Mouse (Mus musculus): ENCODE measurements around the gene Kmt5b. TPM values are rescaled to one million over a fixed set of nuclear protein-coding genes. Genes with fewer than 3 reads are reported as not detected.

Kmt5b gene
- polyA plus RNA-seq, 1 experiment = 3.5 TPM

GRCm38 (mm10) chr19:3767781-3768696 lies 818 bp downstream of the Kmt5b start:
- H3K9me3 ChIP-seq = no peaks in the 10 kb centered on the region
- peaks cover 40% of the 10 kb centered on the region for H3K4me1 ChIP-seq
- peaks cover 22% of the 10 kb centered on the region for H3K27me3 ChIP-seq (replicated peaks)
- H3K4me3 ChIP-seq (replicated peaks) = peak overlapping the region; percentile 96
- TF ChIP-seq FLI1 (IDR thresholded peaks at IDR 0.05; ENCODE audit: low read length) (no peak), GATA1 (IDR thresholded peaks at IDR 0.05; ENCODE audit: borderline replicate concordance, low read length) (no peak)
- peaks cover 6% of the 10 kb centered on the region for H3K36me3 ChIP-seq (replicated peaks; ENCODE audit: low read length)

GRCm38 (mm10) chr19:3768697-3769383 lies 1.6 kb downstream of the Kmt5b start:
- H3K4me1 ChIP-seq = peaks cover 43% of the 10 kb centered on the region
- H3K9me3 ChIP-seq = no peaks in the 10 kb centered on the region
- peak overlapping the region; percentile 96 for H3K4me3 ChIP-seq (replicated peaks)
- peaks cover 12% of the 10 kb centered on the region for H3K36me3 ChIP-seq (replicated peaks; ENCODE audit: low read length)
- no peak for TF ChIP-seq FLI1 (IDR thresholded peaks at IDR 0.05; ENCODE audit: low read length)
- TF ChIP-seq GATA1 (IDR thresholded peaks at IDR 0.05; ENCODE audit: borderline replicate concordance, low read length) = no peak
- H3K27me3 ChIP-seq (replicated peaks) = peaks cover 18% of the 10 kb centered on the region

GRCm38 (mm10) chr19:3769533-3769932 lies 2.3 kb downstream of the Kmt5b start:
- Histone ChIP-seq H3K4me1 (peaks cover 45% of the 10 kb centered on the region), H3K9me3 (no peaks in the 10 kb centered on the region), H3K27me3 (replicated peaks) (peaks cover 15% of the 10 kb centered on the region), H3K36me3 (replicated peaks; ENCODE audit: low read length) (peaks cover 18% of the 10 kb centered on the region), H3K4me3 (replicated peaks) (peak overlapping the region; percentile 96)
- TF ChIP-seq GATA1 (IDR thresholded peaks at IDR 0.05; ENCODE audit: borderline replicate concordance, low read length) (no peak), FLI1 (IDR thresholded peaks at IDR 0.05; ENCODE audit: low read length) (no peak)

- Histone ChIP-seq H3K27me3 (replicated peaks) (no peaks in the 10 kb centered on the region), H3K4me3 (replicated peaks) (no peak overlapping the region), H3K36me3 (replicated peaks; ENCODE audit: low read length) (peaks cover 23% of the 10 kb centered on the region), H3K9me3 (no peaks in the 10 kb centered on the region), H3K4me1 (peaks cover 26% of the 10 kb centered on the region)
- no peak for TF ChIP-seq GATA1 (IDR thresholded peaks at IDR 0.05; ENCODE audit: borderline replicate concordance, low read length)
- no peak for TF ChIP-seq FLI1 (IDR thresholded peaks at IDR 0.05; ENCODE audit: low read length)
Measured at GRCm38 (mm10) chr19:3774159-3774558, 6.9 kb downstream of the Kmt5b start.

- H3K9me3 ChIP-seq = no peaks in the 10 kb centered on the region
- TF ChIP-seq FLI1 (IDR thresholded peaks at IDR 0.05; ENCODE audit: low read length) (no peak), GATA1 (IDR thresholded peaks at IDR 0.05; ENCODE audit: borderline replicate concordance, low read length) (no peak)
- H3K36me3 ChIP-seq (replicated peaks; ENCODE audit: low read length) = peaks cover 30% of the 10 kb centered on the region
- H3K27me3 ChIP-seq (replicated peaks) = no peaks in the 10 kb centered on the region
- H3K4me1 ChIP-seq = peaks cover 20% of the 10 kb centered on the region
- no peak overlapping the region for H3K4me3 ChIP-seq (replicated peaks)
Measured at GRCm38 (mm10) chr19:3778713-3779112, 11.5 kb downstream of the Kmt5b start.

- H3K9me3 ChIP-seq = no peaks in the 10 kb centered on the region
- no peaks in the 10 kb centered on the region for H3K27me3 ChIP-seq (replicated peaks)
- H3K36me3 ChIP-seq (replicated peaks; ENCODE audit: low read length) = peaks cover 78% of the 10 kb centered on the region
- no peak overlapping the region for H3K4me3 ChIP-seq (replicated peaks)
- peaks cover 3% of the 10 kb centered on the region; the same call in 1 of the 2 replicates for H3K4me1 ChIP-seq
- TF ChIP-seq FLI1 (IDR thresholded peaks at IDR 0.05; ENCODE audit: low read length) (no peak), GATA1 (IDR thresholded peaks at IDR 0.05; ENCODE audit: borderline replicate concordance, low read length) (no peak)
Measured at GRCm38 (mm10) chr19:3790077-3790476, 22.9 kb downstream of the Kmt5b start.

GRCm38 (mm10) chr19:3805526-3805925 lies 38.3 kb downstream of the Kmt5b start:
- H3K9me3 ChIP-seq = no peaks in the 10 kb centered on the region
- H3K27me3 ChIP-seq (replicated peaks) = no peaks in the 10 kb centered on the region
- TF ChIP-seq FLI1 (IDR thresholded peaks at IDR 0.05; ENCODE audit: low read length) (no peak), GATA1 (IDR thresholded peaks at IDR 0.05; ENCODE audit: borderline replicate concordance, low read length) (no peak)

GRCm38 (mm10) chr19:3810536-3811233 lies 43.5 kb downstream of the Kmt5b start:
- H3K4me3 ChIP-seq (replicated peaks) = no peak overlapping the region
- H3K36me3 ChIP-seq (replicated peaks; ENCODE audit: low read length) = peaks cover 95% of the 10 kb centered on the region
- H3K27me3 ChIP-seq (replicated peaks) = no peaks in the 10 kb centered on the region
- TF ChIP-seq FLI1 (IDR thresholded peaks at IDR 0.05; ENCODE audit: low read length) (no peak), GATA1 (IDR thresholded peaks at IDR 0.05; ENCODE audit: borderline replicate concordance, low read length) (no peak)
- H3K4me1 ChIP-seq = peaks cover 11% of the 10 kb centered on the region
- no peaks in the 10 kb centered on the region for H3K9me3 ChIP-seq

More at GRCm38 (mm10) chr19:3805526-3805925, 38.3 kb downstream of the Kmt5b start:
- Histone ChIP-seq H3K4me1 (no peaks in the 10 kb centered on the region), H3K36me3 (replicated peaks; ENCODE audit: low read length) (peaks cover 95% of the 10 kb centered on the region), H3K4me3 (replicated peaks) (no peak overlapping the region)

GRCm38 (mm10) chr19:3814461-3814860 lies 47.2 kb downstream of the Kmt5b start:
- H3K4me3 ChIP-seq (replicated peaks) = no peak overlapping the region
- peaks cover 11% of the 10 kb centered on the region for H3K4me1 ChIP-seq
- H3K36me3 ChIP-seq (replicated peaks; ENCODE audit: low read length) = peaks cover 73% of the 10 kb centered on the region
- H3K9me3 ChIP-seq = no peaks in the 10 kb centered on the region
- H3K27me3 ChIP-seq (replicated peaks) = no peaks in the 10 kb centered on the region
- TF ChIP-seq GATA1 (IDR thresholded peaks at IDR 0.05; ENCODE audit: borderline replicate concordance, low read length) (no peak), FLI1 (IDR thresholded peaks at IDR 0.05; ENCODE audit: low read length) (no peak)
